Mouse (Mus musculus) embryo, embryonic 11.5 days (tissue): ENCODE measurements at regions not wholly inside any gene's neighbourhood (a gene's known extent, or its start where the extent isn't known, plus 50 kb on each side); places are given as distances from the start of the nearest gene placed in this dataset.

ENCODE experiments used
- DNase-seq: peaks from one replicate; pipeline ENCODE4 v3.0.0-alpha.2; 2012; ENCODE audit warnings: low read depth, low spot score

GRCm38 (mm10) chr10:87639339-87639738 lies 117.7 kb downstream of the Pah start:
- no peak for DNase-seq

GRCm38 (mm10) chr10:87649091-87649490 lies 127.5 kb downstream of the Pah start:
- peak; percentile 35 for DNase-seq

- DNase-seq: no peak
These were observed 130.6 kb downstream of the Pah start for GRCm38 (mm10) chr10:87652139-87652740.

- no peak for DNase-seq
These were observed 132.5 kb downstream of the Pah start for GRCm38 (mm10) chr10:87654112-87654511.

GRCm38 (mm10) chr10:87666020-87666718 lies 144.6 kb downstream of the Pah start:
- DNase-seq: no peak

- no peak for DNase-seq
These were observed 145.3 kb downstream of the Pah start for GRCm38 (mm10) chr10:87666719-87667387.

- DNase-seq: no peak
These were observed 146.1 kb downstream of the Pah start for GRCm38 (mm10) chr10:87667651-87668140.

GRCm38 (mm10) chr10:87674740-87675420 lies 153.3 kb downstream of the Pah start:
- no peak for DNase-seq

GRCm38 (mm10) chr10:87676041-87676672 lies 154.6 kb downstream of the Pah start:
- peak; percentile 22 for DNase-seq

- DNase-seq: no peak
These were observed 157.4 kb downstream of the Pah start for GRCm38 (mm10) chr10:87678984-87679383.

- DNase-seq: no peak
These were observed 164.7 kb downstream of the Pah start for GRCm38 (mm10) chr10:87686311-87686710.

- no peak for DNase-seq
These were observed 165.2 kb downstream of the Pah start for GRCm38 (mm10) chr10:87686785-87687184.

- DNase-seq: no peak
These were observed 166.2 kb downstream of the Pah start for GRCm38 (mm10) chr10:87687844-87688243.

GRCm38 (mm10) chr10:87690831-87691230 lies 167.2 kb upstream of the Igf1 start:
- DNase-seq: no peak

- DNase-seq: no peak
These were observed 161.6 kb upstream of the Igf1 start for GRCm38 (mm10) chr10:87696485-87696884.

- no peak for DNase-seq
These were observed 146.9 kb upstream of the Igf1 start for GRCm38 (mm10) chr10:87711209-87711608.

- DNase-seq: no peak
These were observed 146.3 kb upstream of the Igf1 start for GRCm38 (mm10) chr10:87711798-87712197.

GRCm38 (mm10) chr10:87715874-87716600 lies 142.0 kb upstream of the Igf1 start:
- DNase-seq: no peak

GRCm38 (mm10) chr10:87717156-87717555 lies 140.9 kb upstream of the Igf1 start:
- DNase-seq: no peak

GRCm38 (mm10) chr10:87718491-87718890 lies 139.6 kb upstream of the Igf1 start:
- no peak for DNase-seq

- DNase-seq: no peak
These were observed 138.1 kb upstream of the Igf1 start for GRCm38 (mm10) chr10:87719978-87720377.
